Mouse (Mus musculus) stomach, embryonic 16.5 days (tissue): ENCODE results near the gene Smim20. TPM values are rescaled to one million over a fixed set of nuclear protein-coding genes. Genes with fewer than 3 reads are reported as not detected.

ENCODE experiments used
- ATAC-seq: fragments of 200-750 bp; cut with Nextera tagmentation; 2 replicates; pipeline ENCODE4 v1.8.0; 2017; ENCODE audit warnings: moderate number of reproducible peaks, moderate TSS enrichment; ENCODE audit not compliant: insufficient read depth, low FRiP score
- H3K27ac ChIP-seq: fragments of 300-500 bp; sonication (generic); 2 replicates; pipeline ENCODE4 v1.5.1; 2014; ENCODE audit warnings: low read length
- H3K27me3 ChIP-seq: fragments of 300-500 bp; sonication (generic); 2 replicates; pipeline ENCODE4 v1.6.1; 2014; ENCODE audit warnings: low read length, control low read depth, mixed read lengths; ENCODE audit not compliant: control insufficient read depth, insufficient read depth
- H3K36me3 ChIP-seq: fragments of 300-500 bp; sonication (generic); 2 replicates; pipeline ENCODE4 v1.6.1; 2014; ENCODE audit warnings: low read length; ENCODE audit not compliant: control insufficient read depth, insufficient read depth
- H3K4me1 ChIP-seq: fragments of 300-500 bp; sonication (generic); 2 replicates; pipeline ENCODE4 v1.6.1; 2014; ENCODE audit warnings: low read length, control low read depth, mixed read lengths; ENCODE audit not compliant: control insufficient read depth, insufficient read depth
- H3K4me2 ChIP-seq: fragments of 300-500 bp; sonication (generic); 2 replicates; pipeline ENCODE4 v1.6.1; 2014; ENCODE audit warnings: low read depth, low read length, mixed read lengths
- H3K4me3 ChIP-seq: fragments of 300-500 bp; sonication (generic); replicated peaks from 2 replicates; pipeline ENCODE4 v1.5.1; 2014; ENCODE audit warnings: mild to moderate bottlenecking, low read length
- H3K9ac ChIP-seq: fragments of 300-500 bp; sonication (generic); 2 replicates; pipeline ENCODE4 v1.6.1; 2014; ENCODE audit warnings: low read length
- H3K9me3 ChIP-seq: fragments of 300-500 bp; sonication (generic); replicated peaks from 2 replicates; pipeline ENCODE4 v1.6.1; 2016; ENCODE audit warnings: low read length, control low read depth; ENCODE audit not compliant: control insufficient read depth
- WGBS: fragments of 180-500 bp; shearing (Covaris S2); extraction: QIAGEN DNeasy Blood & Tissue Kit; methylation state at CpG from one replicate; pipeline ENCODE4 v1.1.7; 2014; 5-methylcytosine and 5-hydroxymethylcytosine counted together
- polyA plus RNA-seq: library from polyadenylated mRNA; unstranded; fragments of >200 nt; fragmentation: Nextera tagmentation; extraction: Ambion mirVana; gene quantifications from 2 replicates; pipeline ENCODE4 v1.2.1, GENCODE M21; 2015

Smim20 gene
- polyA plus RNA-seq, 1 experiment from 2014 or later = 73.4 TPM

DNA sequence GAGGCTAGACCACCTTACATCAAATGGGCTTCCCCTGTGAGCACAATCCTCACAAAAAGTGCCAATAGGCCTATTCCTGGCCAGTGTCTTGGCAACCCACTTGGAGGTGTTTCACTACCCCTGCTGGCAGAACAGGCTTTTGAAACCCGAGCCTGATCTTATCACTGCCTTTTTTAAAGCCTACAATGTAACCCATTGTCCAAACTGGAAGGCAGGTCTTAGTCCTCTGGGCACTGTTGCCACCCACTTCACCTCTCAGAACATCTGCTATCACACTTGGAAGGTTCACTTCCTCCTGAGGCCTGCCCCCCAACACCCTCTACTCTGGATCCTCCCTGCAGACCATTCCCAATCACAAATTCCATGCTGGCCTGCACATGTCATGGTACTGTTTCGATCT is 25.8 kb upstream of the Smim20 start:
- Histone ChIP-seq H3K4me2 (no peak overlapping the region), H3K27me3 (no peaks in the 10 kb centered on the region; the same call in 1 of the 2 replicates), H3K36me3 (no peaks in the 10 kb centered on the region), H3K4me1 (peaks cover 5% of the 10 kb centered on the region), H3K4me3 (no peak overlapping the region), H3K9me3 (no peaks in the 10 kb centered on the region), H3K27ac (no peak overlapping the region), H3K9ac (no peak overlapping the region)
- ATAC-seq = peak; percentile 48
- 62% methylated on average over 2 of the region's 2 CpGs for WGBS

DNA sequence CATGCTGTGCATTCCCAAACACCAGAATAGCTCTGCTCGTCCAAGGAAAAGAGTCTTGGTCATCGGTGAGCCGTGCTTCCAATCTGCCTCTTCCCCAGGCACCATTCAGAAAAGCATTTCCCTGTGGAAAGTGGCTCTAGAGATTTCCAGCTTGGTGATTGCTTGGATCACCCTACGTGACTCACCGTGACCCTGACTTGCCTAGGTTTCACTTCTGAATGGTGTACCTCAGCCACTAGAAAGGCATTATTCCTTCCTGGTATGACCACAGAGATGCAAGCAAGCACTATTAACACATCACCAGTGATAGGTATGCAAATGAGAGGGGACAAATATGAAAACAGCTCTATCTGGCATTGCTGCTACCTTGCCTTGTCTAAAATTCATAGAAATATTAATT is 24.9 kb upstream of the Smim20 start:
- H3K27me3 ChIP-seq = no peaks in the 10 kb centered on the region; the same call in 1 of the 2 replicates
- H3K9me3 ChIP-seq = no peaks in the 10 kb centered on the region
- H3K4me2 ChIP-seq = no peak overlapping the region
- H3K9ac ChIP-seq = no peak overlapping the region
- no peaks in the 10 kb centered on the region for H3K36me3 ChIP-seq
- H3K27ac ChIP-seq = no peak overlapping the region
- 75% methylated on average over 5 of the region's 5 CpGs for WGBS
- no peak for ATAC-seq
- no peaks in the 10 kb centered on the region for H3K4me1 ChIP-seq
- no peak overlapping the region for H3K4me3 ChIP-seq

DNA sequence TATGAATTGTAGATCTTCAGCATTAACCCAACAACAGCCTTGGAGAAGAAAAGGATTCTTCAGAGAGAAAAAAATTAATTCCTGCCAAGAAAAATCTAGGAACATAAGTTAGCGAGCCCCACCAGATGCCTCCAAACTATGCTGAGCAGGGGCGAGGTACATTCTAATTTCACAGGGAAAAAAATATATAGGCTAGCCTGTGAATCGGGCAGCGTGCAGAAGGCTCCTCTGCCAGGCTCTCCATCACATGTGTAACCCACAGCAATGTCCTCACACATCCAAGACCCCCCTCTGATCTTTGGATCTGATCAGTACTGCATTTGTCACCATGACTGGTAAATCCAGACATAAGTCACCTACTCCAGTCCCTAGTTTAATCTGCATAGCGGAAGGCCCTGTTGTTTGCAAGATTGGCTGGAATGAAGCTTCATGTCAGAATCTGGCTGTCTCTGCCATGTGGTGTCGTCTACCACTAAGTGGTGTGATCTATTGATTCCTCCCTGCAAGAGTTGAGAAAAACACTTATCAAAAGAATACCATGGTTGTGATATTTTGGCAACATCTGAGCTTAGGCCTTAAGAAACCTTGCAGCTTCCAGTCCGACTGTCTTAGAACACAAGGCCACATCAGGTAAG is 23.9 kb upstream of the Smim20 start:
- H3K4me2 ChIP-seq = no peak overlapping the region
- H3K27ac ChIP-seq = no peak overlapping the region
- H3K27me3 ChIP-seq = no peaks in the 10 kb centered on the region; the same call in 1 of the 2 replicates
- no peaks in the 10 kb centered on the region for H3K36me3 ChIP-seq
- no peak overlapping the region for H3K9ac ChIP-seq
- no peak for ATAC-seq
- WGBS = 85% methylated on average over 7 of the region's 7 CpGs
- H3K9me3 ChIP-seq = no peaks in the 10 kb centered on the region
- H3K4me1 ChIP-seq = no peaks in the 10 kb centered on the region
- H3K4me3 ChIP-seq = no peak overlapping the region

DNA sequence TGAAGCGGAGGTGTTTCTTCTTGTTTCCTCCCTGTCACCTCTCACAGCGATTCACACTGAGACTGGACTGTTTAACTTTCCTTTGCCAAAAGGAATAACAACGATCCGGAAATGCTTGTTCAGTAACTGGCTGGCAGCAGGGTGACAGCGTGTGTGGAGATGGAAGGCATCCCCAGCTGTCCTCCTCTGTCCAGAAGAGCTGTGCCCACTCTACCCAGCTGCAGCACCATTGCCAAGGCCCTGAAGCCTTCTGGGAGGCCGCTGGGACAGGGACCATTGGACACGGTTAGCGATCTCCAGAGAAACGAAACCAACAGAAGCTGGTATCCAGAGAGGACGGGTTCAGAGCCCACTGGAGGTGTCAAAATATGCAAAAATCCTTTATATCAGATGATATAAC is 22.9 kb upstream of the Smim20 start:
- H3K27me3 ChIP-seq = no peaks in the 10 kb centered on the region; the same call in 1 of the 2 replicates
- H3K9me3 ChIP-seq = no peaks in the 10 kb centered on the region
- no peaks in the 10 kb centered on the region for H3K4me1 ChIP-seq
- H3K9ac ChIP-seq = no peak overlapping the region
- no peak overlapping the region for H3K4me2 ChIP-seq
- H3K4me3 ChIP-seq = no peak overlapping the region
- H3K36me3 ChIP-seq = no peaks in the 10 kb centered on the region
- ATAC-seq = no peak
- WGBS = 69% methylated on average over 10 of the region's 10 CpGs
- H3K27ac ChIP-seq = no peak overlapping the region

DNA sequence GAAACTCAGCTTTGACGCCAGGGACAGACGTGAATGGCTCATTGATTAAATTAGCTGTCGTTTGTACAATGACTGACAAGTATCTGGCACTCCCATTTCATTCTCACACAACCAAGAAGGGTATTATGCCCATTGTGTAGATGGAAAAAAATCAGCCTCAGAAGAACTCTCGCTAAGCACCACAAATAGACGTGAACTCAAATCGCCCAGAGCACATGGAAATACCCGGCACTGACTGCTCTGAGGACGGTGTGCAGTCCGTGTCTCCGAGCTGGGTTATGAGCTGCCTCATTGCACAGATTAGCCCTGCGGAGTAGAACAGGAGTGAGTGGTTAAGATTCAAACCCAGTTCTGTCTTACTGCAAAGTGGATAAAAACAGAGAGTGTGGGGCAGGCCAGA is 18.4 kb upstream of the Smim20 start:
- Histone ChIP-seq H3K4me2 (no peak overlapping the region), H3K27me3 (no peaks in the 10 kb centered on the region; the same call in 1 of the 2 replicates), H3K9ac (no peak overlapping the region), H3K4me3 (no peak overlapping the region), H3K36me3 (no peaks in the 10 kb centered on the region), H3K9me3 (no peaks in the 10 kb centered on the region), H3K4me1 (no peaks in the 10 kb centered on the region), H3K27ac (no peak overlapping the region)
- ATAC-seq = no peak
- WGBS = 69% methylated on average over 11 of the region's 11 CpGs

DNA sequence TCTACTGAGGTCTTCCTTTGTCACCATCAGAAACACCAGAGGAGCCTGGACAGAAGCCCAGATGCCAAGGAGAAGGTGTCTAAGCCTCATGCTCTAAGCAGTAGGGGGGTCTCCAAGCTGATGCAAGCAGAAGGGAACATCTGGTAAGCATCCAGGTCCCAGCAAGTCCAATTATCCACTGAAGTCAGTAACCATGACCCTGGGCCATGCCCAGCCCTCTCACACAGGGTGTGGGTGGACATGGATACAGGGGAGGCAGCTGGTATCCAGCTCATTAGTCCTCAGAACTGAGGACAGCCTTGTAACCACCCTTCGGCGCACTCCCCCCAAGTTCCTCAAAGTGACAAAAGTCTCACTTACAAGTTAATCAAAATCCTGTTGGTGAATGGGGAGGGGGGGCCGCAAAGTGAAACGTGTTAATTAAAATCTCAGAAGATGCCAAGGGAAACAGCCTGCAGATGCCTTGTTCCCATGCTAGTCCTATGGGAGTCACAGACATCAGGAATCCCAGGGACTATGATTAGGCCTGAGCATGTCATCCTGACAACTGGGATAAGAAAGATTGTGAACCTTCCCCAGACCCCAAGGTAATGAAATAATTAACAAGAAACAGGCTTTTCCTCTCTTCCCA is 17.3 kb upstream of the Smim20 start:
- H3K27ac ChIP-seq = no peak overlapping the region
- 79% methylated on average over 4 of the region's 4 CpGs for WGBS

DNA sequence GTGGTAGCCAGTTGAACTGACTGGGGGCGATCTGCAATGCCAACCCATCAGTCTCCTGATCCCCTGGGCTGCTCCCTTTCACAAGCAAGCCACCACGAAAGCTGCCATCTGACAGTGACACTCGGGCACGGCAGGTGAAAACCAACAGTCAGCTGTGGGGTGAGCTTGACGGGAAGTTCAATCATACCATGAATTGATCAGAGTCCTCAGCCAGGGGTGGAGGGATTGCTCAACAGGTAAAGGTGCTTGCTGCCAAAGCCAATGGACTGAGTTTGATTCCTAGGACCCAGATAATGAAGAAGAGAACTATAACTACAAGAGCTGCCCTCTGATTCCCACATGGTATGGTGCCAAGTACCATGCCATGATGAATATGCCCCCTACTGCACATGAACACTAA is 12.7 kb upstream of the Smim20 start:
- no peak for ATAC-seq
- 0 out of 2 replicates have a peak, but pooled peaks cover 3% of the 10 kb centered on the region for H3K4me1 ChIP-seq
- H3K27ac ChIP-seq = no peak overlapping the region
- H3K9ac ChIP-seq = no peak overlapping the region
- no peak overlapping the region for H3K4me3 ChIP-seq
- no peak overlapping the region for H3K4me2 ChIP-seq
- H3K27me3 ChIP-seq = peaks cover 3% of the 10 kb centered on the region; the same call in 1 of the 2 replicates
- H3K36me3 ChIP-seq = no peaks in the 10 kb centered on the region
- WGBS = 84% methylated on average over 5 of the region's 5 CpGs
- H3K9me3 ChIP-seq = no peaks in the 10 kb centered on the region

More for the DNA sequence above, 17.3 kb upstream of the Smim20 start:
- H3K9me3 ChIP-seq = no peaks in the 10 kb centered on the region
- no peak for ATAC-seq
- H3K9ac ChIP-seq = no peak overlapping the region
- H3K36me3 ChIP-seq = no peaks in the 10 kb centered on the region
- H3K27me3 ChIP-seq = no peaks in the 10 kb centered on the region
- H3K4me3 ChIP-seq = no peak overlapping the region
- H3K4me1 ChIP-seq = no peaks in the 10 kb centered on the region
- H3K4me2 ChIP-seq = no peak overlapping the region

DNA sequence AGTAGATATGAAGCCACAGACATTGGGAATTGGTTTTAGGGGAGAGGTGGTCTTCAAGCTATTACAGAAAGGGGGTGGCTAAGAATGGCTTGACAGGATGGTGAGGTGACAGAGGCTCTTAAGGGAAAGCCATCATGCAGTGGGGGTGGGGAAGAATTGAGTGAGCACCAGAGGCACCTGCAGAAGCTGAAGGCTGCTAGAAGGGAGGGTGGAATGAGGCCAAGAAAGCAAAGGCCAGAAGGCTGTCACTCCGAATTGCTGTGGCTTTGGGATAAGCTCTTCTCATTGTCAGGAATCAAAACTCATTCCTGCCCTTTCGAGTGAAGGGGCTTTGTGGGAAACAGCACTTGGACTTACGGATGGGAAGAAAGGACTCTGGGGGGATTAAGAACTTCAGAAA is 12.1 kb upstream of the Smim20 start:
- no peak overlapping the region for H3K4me3 ChIP-seq
- WGBS = 56% methylated on average over 3 of the region's 3 CpGs
- peaks cover 3% of the 10 kb centered on the region; the same call in 1 of the 2 replicates for H3K27me3 ChIP-seq
- no peak overlapping the region for H3K27ac ChIP-seq
- H3K36me3 ChIP-seq = no peaks in the 10 kb centered on the region
- H3K9ac ChIP-seq = no peak overlapping the region
- no peak for ATAC-seq
- 0 out of 2 replicates have a peak, but pooled peaks cover 3% of the 10 kb centered on the region for H3K4me1 ChIP-seq
- no peaks in the 10 kb centered on the region for H3K9me3 ChIP-seq
- no peak overlapping the region for H3K4me2 ChIP-seq

DNA sequence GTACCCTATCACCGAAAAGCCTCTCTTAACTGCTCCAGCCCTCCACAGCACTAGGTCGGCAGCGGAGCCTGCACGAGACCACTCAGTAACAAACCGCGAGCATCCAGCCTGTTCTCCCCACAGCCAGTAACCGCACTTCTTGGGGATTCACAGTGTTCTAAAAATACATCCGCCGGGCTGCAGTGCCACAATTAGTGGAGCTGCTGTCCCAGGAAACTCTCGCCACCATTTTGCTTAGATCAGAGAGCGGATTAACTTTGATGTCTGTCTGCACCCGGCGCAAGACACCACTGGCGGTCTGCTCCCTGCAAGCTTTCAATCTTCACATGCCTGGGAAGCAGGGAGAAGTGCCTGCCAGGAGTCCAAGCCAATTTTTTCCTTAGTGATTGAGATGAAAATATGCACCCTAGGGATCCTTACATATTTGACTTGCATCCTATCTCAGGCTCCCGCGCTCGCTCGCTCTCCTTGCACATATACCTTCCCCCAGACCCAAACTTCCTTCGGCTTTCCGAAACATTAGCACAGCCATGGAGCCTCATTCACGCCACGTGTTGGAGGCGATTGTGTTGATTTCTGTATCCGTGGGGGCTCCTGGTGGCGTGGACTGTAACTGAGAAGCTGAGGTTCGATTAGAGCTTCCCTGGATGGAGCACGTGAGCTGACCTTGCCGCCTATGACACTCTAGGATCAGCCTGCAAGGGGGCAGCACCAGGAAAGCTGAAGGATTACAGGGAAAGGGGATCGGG is 8.7 kb upstream of the Smim20 start:
- peak overlapping the region; percentile 81 for H3K4me2 ChIP-seq
- H3K27ac ChIP-seq = no peak overlapping the region
- H3K4me1 ChIP-seq = 0 out of 2 replicates have a peak, but pooled peaks cover 3% of the 10 kb centered on the region
- H3K9me3 ChIP-seq = no peaks in the 10 kb centered on the region
- 4% methylated on average over 29 of the region's 29 CpGs for WGBS
- peaks cover 3% of the 10 kb centered on the region; the same call in 1 of the 2 replicates for H3K27me3 ChIP-seq
- peak overlapping the region; percentile 46 for H3K4me3 ChIP-seq
- H3K36me3 ChIP-seq = no peaks in the 10 kb centered on the region
- ATAC-seq = no peak
- peak overlapping the region; percentile 52 for H3K9ac ChIP-seq
